ENCODE assay signal across 8 mouse cellular contexts in genomic region chr3:68064731-68065130, GRCm38 (mm10). TPM values are rescaled to one million over a fixed set of nuclear protein-coding genes. Genes with fewer than 3 reads are reported as not detected.
DNase-seq lines count a peak whose midpoint lies in the region; ATAC-seq lines count a peak whose summit lies in the region.

Gene Schip1 (plus strand): TSS chr3:68064802.

- H3K27ac ChIP-seq in forebrain, embryonic 15.5 days (replicated peaks): no peak within 1 kb of the TSS
- no peak within 1 kb of the TSS for H3K27ac ChIP-seq in hindbrain, embryonic 12.5 days
- no peak within 1 kb of the TSS for H3K27ac ChIP-seq in midbrain, embryonic 13.5 days

- intact Hi-C loops in left cerebral cortex, postnatal 14 days (cut with DNase I): no loop called here

- peaks cover 10% of the 10 kb centered on the region; the same call in 1 of the 2 replicates for H3K27me3 ChIP-seq in forebrain, embryonic 15.5 days
- no peaks in the 10 kb centered on the region for H3K27me3 ChIP-seq in hindbrain, embryonic 12.5 days
- no peaks in the 10 kb centered on the region for H3K27me3 ChIP-seq in midbrain, embryonic 13.5 days

- no peaks in the 10 kb centered on the region for H3K9me3 ChIP-seq in forebrain, embryonic 15.5 days
- H3K9me3 ChIP-seq in hindbrain, embryonic 12.5 days (replicated peaks): no peaks in the 10 kb centered on the region
- no peaks in the 10 kb centered on the region for H3K9me3 ChIP-seq in midbrain, embryonic 13.5 days

- H3K36me3 ChIP-seq in forebrain, embryonic 15.5 days: no peaks in the 10 kb centered on the region
- no peaks in the 10 kb centered on the region for H3K36me3 ChIP-seq in hindbrain, embryonic 12.5 days
- H3K36me3 ChIP-seq in midbrain, embryonic 13.5 days: no peaks in the 10 kb centered on the region

- no peak for ATAC-seq in forebrain, embryonic 15.5 days (replicated peaks)
- ATAC-seq in hindbrain, embryonic 12.5 days (ENCODE audit: low FRiP score): no peak
- no peak for ATAC-seq in midbrain, embryonic 13.5 days

- no peak within 1 kb of the TSS for H3K4me3 ChIP-seq in forebrain, embryonic 15.5 days
- H3K4me3 ChIP-seq in hindbrain, embryonic 12.5 days: no peak within 1 kb of the TSS
- H3K4me3 ChIP-seq in midbrain, embryonic 13.5 days (replicated peaks): no peak within 1 kb of the TSS

- DNase-seq in urinary bladder, postnatal 25 days (ENCODE audit: low spot score): peak; percentile 23
- no peak for DNase-seq in urinary bladder, postnatal 10 days (ENCODE audit: low spot score)
- no peak for DNase-seq in left cerebral cortex, postnatal 14 days (ENCODE audit: low spot score in 2 of 2)
- no peak for DNase-seq in right cerebral cortex, postnatal 36 days (ENCODE audit: low spot score in 2 of 2)
- DNase-seq in right cerebral cortex, postnatal 14 days: no peak

- no peak within 1 kb of the TSS for H3K9ac ChIP-seq in forebrain, embryonic 15.5 days (replicated peaks)
- no peak within 1 kb of the TSS for H3K9ac ChIP-seq in hindbrain, embryonic 12.5 days
- no peak within 1 kb of the TSS for H3K9ac ChIP-seq in midbrain, embryonic 13.5 days (replicated peaks)

- no peak within 1 kb of the TSS for H3K4me2 ChIP-seq in forebrain, embryonic 15.5 days (replicated peaks)
- H3K4me2 ChIP-seq in hindbrain, embryonic 12.5 days (replicated peaks): no peak within 1 kb of the TSS
- no peak within 1 kb of the TSS for H3K4me2 ChIP-seq in midbrain, embryonic 13.5 days (replicated peaks)

- peaks cover 10% of the 10 kb centered on the region; the same call in 1 of the 2 replicates for H3K4me1 ChIP-seq in forebrain, embryonic 15.5 days
- no peaks in the 10 kb centered on the region for H3K4me1 ChIP-seq in hindbrain, embryonic 12.5 days
- no peaks in the 10 kb centered on the region for H3K4me1 ChIP-seq in midbrain, embryonic 13.5 days (replicated peaks)

- WGBS in forebrain, embryonic 15.5 days: 41% methylated on average over 12 of the region's 12 CpGs
- 33% methylated on average over 12 of the region's 12 CpGs for WGBS in hindbrain, embryonic 12.5 days
- WGBS in midbrain, embryonic 13.5 days: 44% methylated on average over 12 of the region's 12 CpGs

RNA-seq across cellular contexts. Expression of gene Schip1, which starts in this region (rescaled TPM):
- 181 TPM in 2 replicates for polyA plus RNA-seq in forebrain, embryonic 15.5 days (2015; fragmentation: Nextera tagmentation; extraction: Ambion mirVana)
- 114 and 127 TPM in 2 replicates for polyA plus RNA-seq in hindbrain, embryonic 12.5 days (2016; fragmentation: Nextera tagmentation; extraction: Ambion mirVana)
- total RNA-seq in left cerebral cortex, postnatal 14 days (2021): 100 to 1,000 TPM; 254 to 269 TPM
- 127 and 128 TPM in 2 replicates for polyA plus RNA-seq in midbrain, embryonic 13.5 days (2015; fragmentation: Nextera tagmentation; extraction: Ambion mirVana)
